Mouse (Mus musculus) ES-E14 (cell line): ENCODE measurements at regions not wholly inside any gene's neighbourhood (a gene's known extent, or its start where the extent isn't known, plus 50 kb on each side); places are given as distances from the start of the nearest gene placed in this dataset.

Experiments used
- DNase-seq: peaks from one replicate; pipeline ENCODE4 v3.0.0-alpha.2; 2013; ENCODE audit warnings: low read depth, low spot score
- H3K27ac ChIP-seq: 2 replicates; pipeline ENCODE4 v1.5.1; 2012; ENCODE audit warnings: low read depth, mild to moderate bottlenecking, low read length, moderate library complexity, mixed read lengths; ENCODE audit not compliant: poor library complexity, insufficient read depth, severe bottlenecking
- H3K36me3 ChIP-seq: 2 replicates; pipeline ENCODE4 v1.6.1; 2012; ENCODE audit warnings: mild to moderate bottlenecking, low read length, moderate library complexity, mixed read lengths; ENCODE audit not compliant: control insufficient read depth, poor library complexity, insufficient read depth, severe bottlenecking
- H3K4me1 ChIP-seq, 2 experiments: fragments of 150-350 bp in 1 of 2; sonication (generic) in 1 of 2; 2 replicates each; pipeline ENCODE4 v1.6.1; 2012; ENCODE audit warnings: low read length in 2 of 2, mild to moderate bottlenecking in 1 of 2, mixed read lengths in 1 of 2; ENCODE audit not compliant: control insufficient read depth in 2 of 2, insufficient read depth in 2 of 2, poor library complexity in 1 of 2
- H3K4me3 ChIP-seq, 2 experiments: fragments of 150-350 bp in 1 of 2; sonication (generic) in 1 of 2; 2 replicates each; pipeline ENCODE4 v1.5.1; 2012; ENCODE audit warnings: low read length in 2 of 2, low read depth in 1 of 2, mild to moderate bottlenecking in 1 of 2, mixed read lengths in 1 of 2; ENCODE audit not compliant: insufficient read depth in 1 of 2, poor library complexity in 1 of 2, severe bottlenecking in 1 of 2
- H3K9ac ChIP-seq: 2 replicates; pipeline ENCODE4 v1.6.1; 2012; ENCODE audit warnings: low read depth, mild to moderate bottlenecking, low read length, mixed read lengths; ENCODE audit not compliant: poor library complexity, insufficient read depth, severe bottlenecking
- H3K9me3 ChIP-seq: fragments of 150-350 bp; sonication (generic); 2 replicates; pipeline ENCODE4 v1.6.1; 2012; ENCODE audit warnings: low read depth, mild to moderate bottlenecking, low read length; ENCODE audit not compliant: control insufficient read depth, insufficient read depth
- CHD2 ChIP-seq: IDR thresholded peaks from 2 replicates; pipeline ENCODE4 v1.6.1; 2014; ENCODE audit warnings: mild to moderate bottlenecking, low read depth, low read length, inconsistent platforms
- HCFC1 ChIP-seq: IDR thresholded peaks from 2 replicates; pipeline ENCODE4 v1.6.1; 2012; ENCODE audit warnings: low read length, inconsistent platforms, borderline replicate concordance; ENCODE audit not compliant: insufficient read depth
- MAFK ChIP-seq: IDR thresholded peaks from 2 replicates; pipeline ENCODE4 v1.6.1; 2014; ENCODE audit warnings: mild to moderate bottlenecking, low read depth, low read length, inconsistent platforms; ENCODE audit not compliant: insufficient read depth
- ZC3H11A ChIP-seq: IDR thresholded peaks from 2 replicates; pipeline ENCODE4 v1.6.1; 2012; ENCODE audit warnings: low read depth, mild to moderate bottlenecking, inconsistent platforms, low read length, borderline replicate concordance
- ZNF384 ChIP-seq: IDR thresholded peaks from 2 replicates; pipeline ENCODE4 v1.6.1; 2012; ENCODE audit warnings: low read depth, low read length, inconsistent platforms
- in situ Hi-C, 2 experiments: fragments of 600-800 bp; cut with MboI; formaldehyde crosslinking; loops; one replicate each; pipeline ENCODE4 v1.15.1; 2025; ENCODE audit warnings: low sequenced_read_pairs in 2 of 2, inconsistent platforms in 1 of 2; ENCODE audit not compliant: unreplicated experiment in 2 of 2

- no peak overlapping the region for H3K27ac ChIP-seq
- H3K36me3 ChIP-seq, result no peaks in the 10 kb centered on the region
- DNase-seq, result no peak
- no peak overlapping the region for H3K4me3 ChIP-seq
- TF ChIP-seq MAFK (no peak), CHD2 (no peak), HCFC1 (no peak), ZNF384 (no peak), ZC3H11A (no peak)
- H3K4me1 ChIP-seq, result no peaks in the 10 kb centered on the region
- in situ Hi-C loops, result no loop called here
- no peaks in the 10 kb centered on the region for H3K9me3 ChIP-seq
- no peak overlapping the region for H3K9ac ChIP-seq
Measured at GRCm38 (mm10) chr8:15468540-15469476, 422.9 kb upstream of the BB014433 start.

GRCm38 (mm10) chr8:15438546-15438945, 392.7 kb upstream of the BB014433 start:
- TF ChIP-seq CHD2, result no peak
- no peak for TF ChIP-seq ZC3H11A
- no peak for TF ChIP-seq ZNF384
- no peak for TF ChIP-seq HCFC1
- no peak for TF ChIP-seq MAFK
- H3K4me1 ChIP-seq, result no peaks in the 10 kb centered on the region
- in situ Hi-C loops, result no loop called here
- H3K27ac ChIP-seq, result no peak overlapping the region
- no peak overlapping the region for H3K4me3 ChIP-seq
- H3K36me3 ChIP-seq, result no peaks in the 10 kb centered on the region
- no peak overlapping the region for H3K9ac ChIP-seq
- no peak for DNase-seq
- no peaks in the 10 kb centered on the region for H3K9me3 ChIP-seq

GRCm38 (mm10) chr8:15394722-15395115, 348.8 kb upstream of the BB014433 start:
- TF ChIP-seq MAFK, result no peak
- no peak for TF ChIP-seq CHD2
- TF ChIP-seq HCFC1, result no peak
- TF ChIP-seq ZC3H11A, result no peak
- no peak for TF ChIP-seq ZNF384
- no peak overlapping the region for H3K9ac ChIP-seq
- no peak for DNase-seq
- H3K4me1 ChIP-seq, result no peaks in the 10 kb centered on the region
- H3K27ac ChIP-seq, result no peak overlapping the region
- in situ Hi-C loops, result no loop called here
- H3K4me3 ChIP-seq, result no peak overlapping the region
- H3K36me3 ChIP-seq, result no peaks in the 10 kb centered on the region
- H3K9me3 ChIP-seq, result no peaks in the 10 kb centered on the region

GRCm38 (mm10) chr8:15393936-15394721, 348.3 kb upstream of the BB014433 start:
- Histone ChIP-seq H3K36me3 (no peaks in the 10 kb centered on the region), H3K9me3 (no peaks in the 10 kb centered on the region), H3K9ac (no peak overlapping the region), H3K4me1 (no peaks in the 10 kb centered on the region), H3K4me3 (no peak overlapping the region), H3K27ac (no peak overlapping the region)
- in situ Hi-C loops, result no loop called here
- no peak for DNase-seq
- TF ChIP-seq HCFC1 (no peak), ZC3H11A (no peak), CHD2 (no peak), MAFK (no peak), ZNF384 (no peak)
